Mouse (Mus musculus): Measurements from ENCODE around the gene Cryba1.
"Not testable (repeated sequence)": the region's sequence is repeated elsewhere in the genome, so short reads cannot be mapped to it uniquely, and the experiment has no call there.

The Cryba1 gene

GRCm38 (mm10) chr11:77725183-77725582 is at the start of gene Cryba1:
Gene Cryba1, minus strand, starts transcription at chr11:77725283.
- DNase-seq (ENCODE audit: low spot score): no peak

- no peak for DNase-seq (ENCODE audit: low spot score)
These were observed 47.0 kb upstream of the Cryba1 start for GRCm38 (mm10) chr11:77771879-77772713.

GRCm38 (mm10) chr11:77770346-77770745 is 45.3 kb upstream of the Cryba1 start:
- DNase-seq (ENCODE audit: low spot score): no peak

GRCm38 (mm10) chr11:77769496-77769895 is 44.4 kb upstream of the Cryba1 start:
- DNase-seq (ENCODE audit: low spot score): no peak

- DNase-seq (ENCODE audit: low spot score): peak; percentile 65
These were observed 41.4 kb upstream of the Cryba1 start for GRCm38 (mm10) chr11:77766351-77767001.

- no peak for DNase-seq (ENCODE audit: low spot score)
These were observed 40.3 kb upstream of the Cryba1 start for GRCm38 (mm10) chr11:77765459-77765777.

GRCm38 (mm10) chr11:77764694-77765458 is 39.8 kb upstream of the Cryba1 start:
- peak; percentile 64 for DNase-seq (ENCODE audit: low spot score)

GRCm38 (mm10) chr11:77763673-77764340 is 38.7 kb upstream of the Cryba1 start:
- peak; percentile 88 for DNase-seq (ENCODE audit: low spot score)

GRCm38 (mm10) chr11:77762783-77763672 is 37.9 kb upstream of the Cryba1 start, which contains the start of gene Myo18a:
Gene Myo18a, plus strand, starts transcription at chr11:77763246.
- peak; percentile 74 for DNase-seq (ENCODE audit: low spot score)

GRCm38 (mm10) chr11:77760031-77760430 is 34.9 kb upstream of the Cryba1 start:
- no peak for DNase-seq (ENCODE audit: low spot score)

- no peak for DNase-seq (ENCODE audit: low spot score)
These were observed 28.4 kb upstream of the Cryba1 start for GRCm38 (mm10) chr11:77753469-77753868.

GRCm38 (mm10) chr11:77752525-77752924 is 27.4 kb upstream of the Cryba1 start:
- DNase-seq (ENCODE audit: low spot score): no peak

GRCm38 (mm10) chr11:77748996-77749395 is 23.9 kb upstream of the Cryba1 start:
- DNase-seq (ENCODE audit: low spot score): no peak

GRCm38 (mm10) chr11:77747103-77747502 is 22.0 kb upstream of the Cryba1 start:
- DNase-seq (ENCODE audit: low spot score): not testable (repeated sequence)

- DNase-seq (ENCODE audit: low spot score): no peak
These were observed 21.6 kb upstream of the Cryba1 start for GRCm38 (mm10) chr11:77746652-77747051.

GRCm38 (mm10) chr11:77743966-77744365 is 18.9 kb upstream of the Cryba1 start:
- DNase-seq (ENCODE audit: low spot score): peak; percentile 57

GRCm38 (mm10) chr11:77738555-77738954 is 13.5 kb upstream of the Cryba1 start:
- DNase-seq (ENCODE audit: low spot score): no peak

GRCm38 (mm10) chr11:77737289-77737688 is 12.2 kb upstream of the Cryba1 start:
- DNase-seq (ENCODE audit: low spot score): peak; percentile 84

- DNase-seq (ENCODE audit: low spot score): no peak
These were observed 3.5 kb upstream of the Cryba1 start for GRCm38 (mm10) chr11:77728587-77728986.

- DNase-seq (ENCODE audit: low spot score): no peak
These were observed 317 bp downstream of the Cryba1 start for GRCm38 (mm10) chr11:77724766-77725165.

- no peak for DNase-seq (ENCODE audit: low spot score)
These were observed 3.7 kb downstream of the Cryba1 start for GRCm38 (mm10) chr11:77721389-77721788.
